Mouse (Mus musculus) embryo, embryonic 10 days (tissue): ENCODE measurements around the gene Fam172a.
A peak's percentile ranks its signal among the peaks of the same experiment; 100 is the strongest.

Experiments used
- DNase-seq: peaks from one replicate; pipeline ENCODE4 v3.0.0-alpha.2; 2015; ENCODE audit warnings: low spot score

Gene Fam172a

GRCm38 (mm10) chr13:78198871-78199641, 497.2 kb downstream of the Fam172a start:
- peak; percentile 76 for DNase-seq

- DNase-seq: no peak
Measured at GRCm38 (mm10) chr13:78199642-78200160, 497.9 kb downstream of the Fam172a start, which contains the start of gene Nr2f1. Gene Nr2f1 (minus strand): TSS chr13:78199757.

- DNase-seq: peak; percentile 92
Measured at GRCm38 (mm10) chr13:78200407-78200806, 498.6 kb downstream of the Fam172a start.

GRCm38 (mm10) chr13:78200991-78201870, 499.4 kb downstream of the Fam172a start:
- peak; percentile 96 for DNase-seq

- peak; percentile 64 for DNase-seq
Measured at GRCm38 (mm10) chr13:78201871-78202565, 500.2 kb downstream of the Fam172a start.

- DNase-seq: peak; percentile 36
Measured at GRCm38 (mm10) chr13:78202574-78203347, 500.9 kb downstream of the Fam172a start.

GRCm38 (mm10) chr13:78203348-78204061, 501.7 kb downstream of the Fam172a start:
- DNase-seq: peak; percentile 76

- DNase-seq: no peak
Measured at GRCm38 (mm10) chr13:78205426-78205825, 503.6 kb downstream of the Fam172a start.

- peak; percentile 44 for DNase-seq
Measured at GRCm38 (mm10) chr13:78206891-78207430, 505.1 kb downstream of the Fam172a start.

- peak; percentile 79 for DNase-seq
Measured at GRCm38 (mm10) chr13:78207796-78208645, 506.2 kb downstream of the Fam172a start.

GRCm38 (mm10) chr13:78208689-78209410, 507.0 kb downstream of the Fam172a start:
- DNase-seq: peak; percentile 34

GRCm38 (mm10) chr13:78209611-78210028, 507.8 kb downstream of the Fam172a start:
- peak; percentile 39 for DNase-seq

- DNase-seq: peak; percentile 84
Measured at GRCm38 (mm10) chr13:78210029-78210747, 508.4 kb downstream of the Fam172a start.

- DNase-seq: no peak
Measured at GRCm38 (mm10) chr13:78210748-78211089, 508.9 kb downstream of the Fam172a start.

GRCm38 (mm10) chr13:78211231-78212010, 509.6 kb downstream of the Fam172a start:
- DNase-seq: no peak

GRCm38 (mm10) chr13:78212111-78212510, 510.3 kb downstream of the Fam172a start:
- no peak for DNase-seq

- no peak for DNase-seq
Measured at GRCm38 (mm10) chr13:78213155-78213554, 511.3 kb downstream of the Fam172a start.
